Mouse (Mus musculus) MEL (cell line): ENCODE data around the gene 4921539E11Rik. TPM values are rescaled to one million over a fixed set of nuclear protein-coding genes. Genes with fewer than 3 reads are reported as not detected.

ENCODE experiments used
- DNase-seq: peaks from one replicate; pipeline ENCODE4 v3.0.0; 2011; ENCODE audit warnings: low read depth, low spot score
- H3K27ac ChIP-seq: 2 replicates; pipeline ENCODE4 v1.5.1; 2012; ENCODE audit warnings: low read depth, mild to moderate bottlenecking, control low read depth, low read length, moderate library complexity; ENCODE audit not compliant: control insufficient read depth
- H3K27me3 ChIP-seq, 2 experiments: fragments of 150-350 bp in 1 of 2; sonication (generic) in 1 of 2; 2 replicates each; pipeline ENCODE4 v1.6.1; 2012; ENCODE audit warnings: low read length in 2 of 2, mild to moderate bottlenecking in 2 of 2, improper control_type of control experiment in 1 of 2, moderate library complexity in 1 of 2; ENCODE audit not compliant: insufficient read depth in 2 of 2, control insufficient read depth in 1 of 2
- H3K36me3 ChIP-seq, 2 experiments: 2 replicates each; pipeline ENCODE4 v1.6.1; 2012 to 2014; ENCODE audit warnings: low read length in 2 of 2, improper control_type of control experiment in 1 of 2, inconsistent platforms in 1 of 2, mild to moderate bottlenecking in 1 of 2; ENCODE audit not compliant: insufficient read depth in 2 of 2, control insufficient read depth in 1 of 2
- H3K4me1 ChIP-seq, 2 experiments: fragments of 150-350 bp in 1 of 2; sonication (generic) in 1 of 2; 2 replicates each; pipeline ENCODE4 v1.6.1; 2012; ENCODE audit warnings: low read length in 2 of 2, improper control_type of control experiment in 1 of 2, mild to moderate bottlenecking in 1 of 2; ENCODE audit not compliant: insufficient read depth in 2 of 2, control insufficient read depth in 1 of 2
- H3K4me3 ChIP-seq, 2 experiments: fragments of 150-350 bp in 1 of 2; sonication (generic) in 1 of 2; 2 replicates each; pipeline ENCODE4 v1.5.1; 2012; ENCODE audit warnings: low read depth in 2 of 2, low read length in 2 of 2, mild to moderate bottlenecking in 2 of 2, moderate library complexity in 2 of 2, control low read depth in 1 of 2, improper control_type of control experiment in 1 of 2; ENCODE audit not compliant: control insufficient read depth in 1 of 2, insufficient read depth in 1 of 2
- H3K79me2 ChIP-seq: 2 replicates; pipeline ENCODE4 v1.6.1; 2012; ENCODE audit warnings: mild to moderate bottlenecking, low read length, moderate library complexity; ENCODE audit not compliant: control insufficient read depth, poor library complexity, insufficient read depth
- H3K9ac ChIP-seq: 2 replicates; pipeline ENCODE4 v1.6.1; 2012; ENCODE audit warnings: low read depth, mild to moderate bottlenecking, control low read depth, low read length, moderate library complexity; ENCODE audit not compliant: control insufficient read depth, poor library complexity, severe bottlenecking
- H3K9me3 ChIP-seq: fragments of 150-350 bp; sonication (generic); replicated peaks from 2 replicates; pipeline ENCODE4 v1.6.1; 2012; ENCODE audit warnings: mild to moderate bottlenecking, low read length, improper control_type of control experiment, moderate library complexity; ENCODE audit not compliant: insufficient read depth
- BHLHE40 ChIP-seq: IDR thresholded peaks from 2 replicates; pipeline ENCODE4 v1.6.1; 2012; ENCODE audit warnings: low read depth, mild to moderate bottlenecking, inconsistent platforms, low read length, improper control_type of control experiment, borderline replicate concordance
- CHD1 ChIP-seq: IDR thresholded peaks from 2 replicates; pipeline ENCODE4 v1.6.1; 2012; ENCODE audit warnings: low read depth, mild to moderate bottlenecking, inconsistent platforms, low read length, improper control_type of control experiment
- CHD2 ChIP-seq: IDR thresholded peaks from 2 replicates; pipeline ENCODE4 v1.6.1; 2011; ENCODE audit warnings: low read length, improper control_type of control experiment
- CTCF ChIP-seq, 3 experiments: IDR thresholded peaks in 2 of 3; conservative IDR thresholded peaks in 1 of 3; 2 replicates each; pipeline ENCODE4 v1.5.1; 2011 to 2012; ENCODE audit warnings: low read length in 3 of 3, low read depth in 2 of 3, mild to moderate bottlenecking in 2 of 3, improper control_type of control experiment in 1 of 3, inconsistent platforms in 1 of 3, mixed read lengths in 1 of 3, moderate library complexity in 1 of 3; ENCODE audit not compliant: control insufficient read depth in 1 of 3, insufficient read depth in 1 of 3, poor library complexity in 1 of 3, severe bottlenecking in 1 of 3
- EP300 ChIP-seq, 2 experiments: IDR thresholded peaks; 2 replicates each; pipeline ENCODE4 v1.6.1; 2011; ENCODE audit warnings: improper control_type of control experiment in 2 of 2, low read length in 2 of 2, low read depth in 1 of 2, mild to moderate bottlenecking in 1 of 2
- ETS1 ChIP-seq: IDR thresholded peaks from 2 replicates; pipeline ENCODE4 v1.6.1; 2012; ENCODE audit warnings: low read depth, mild to moderate bottlenecking, inconsistent platforms, low read length, improper control_type of control experiment, moderate library complexity
- GATA1 ChIP-seq: IDR thresholded peaks from 2 replicates; pipeline ENCODE4 v1.6.1; 2011; ENCODE audit warnings: low read depth, low read length, improper control_type of control experiment
- HCFC1 ChIP-seq: IDR thresholded peaks from 2 replicates; pipeline ENCODE4 v1.6.1; 2012; ENCODE audit warnings: low read depth, mild to moderate bottlenecking, inconsistent platforms, low read length, improper control_type of control experiment, moderate library complexity
- KAT2A ChIP-seq: conservative IDR thresholded peaks from 2 replicates; pipeline ENCODE4 v1.6.1; 2012; ENCODE audit warnings: low read depth, low read length, improper control_type of control experiment, inconsistent platforms
- MAX ChIP-seq: IDR thresholded peaks from 2 replicates; pipeline ENCODE4 v1.6.1; 2011; ENCODE audit warnings: low read length, improper control_type of control experiment
- MAZ ChIP-seq: IDR thresholded peaks from 2 replicates; pipeline ENCODE4 v1.6.1; 2012; ENCODE audit warnings: low read depth, mild to moderate bottlenecking, inconsistent platforms, low read length, improper control_type of control experiment
- MEF2A ChIP-seq: IDR thresholded peaks from 2 replicates; pipeline ENCODE4 v1.6.1; 2014; ENCODE audit warnings: low read depth, mild to moderate bottlenecking, inconsistent platforms, low read length, improper control_type of control experiment; ENCODE audit not compliant: poor library complexity, insufficient replicate concordance, severe bottlenecking; ENCODE audit errors: extremely low read depth
- MXI1 ChIP-seq: IDR thresholded peaks from 2 replicates; pipeline ENCODE4 v1.6.1; 2011; ENCODE audit warnings: mild to moderate bottlenecking, low read depth, low read length, improper control_type of control experiment
- POLR2A ChIP-seq, 2 experiments: IDR thresholded peaks; 2 replicates each; pipeline ENCODE4 v1.6.1; 2011 to 2012; ENCODE audit warnings: low read length in 2 of 2, mild to moderate bottlenecking in 2 of 2, control low read depth in 1 of 2, improper control_type of control experiment in 1 of 2, low read depth in 1 of 2, moderate library complexity in 1 of 2; ENCODE audit not compliant: control insufficient read depth in 1 of 2, insufficient read depth in 1 of 2, poor library complexity in 1 of 2
- POLR2AphosphoS2 ChIP-seq: IDR thresholded peaks from 2 replicates; pipeline ENCODE4 v1.6.1; 2011; ENCODE audit warnings: low read length, improper control_type of control experiment
- POLR2AphosphoS5 ChIP-seq: IDR thresholded peaks from 2 replicates; pipeline ENCODE4 v1.6.1; 2012; ENCODE audit warnings: low read depth, borderline replicate concordance, mild to moderate bottlenecking, inconsistent platforms, low read length, moderate library complexity, mixed read lengths
- RAD21 ChIP-seq: IDR thresholded peaks from 2 replicates; pipeline ENCODE4 v1.6.1; 2011; ENCODE audit warnings: mild to moderate bottlenecking, low read depth, low read length, improper control_type of control experiment
- RCOR1 ChIP-seq: IDR thresholded peaks from 2 replicates; pipeline ENCODE4 v1.6.1; 2012; ENCODE audit warnings: low read depth, mild to moderate bottlenecking, inconsistent platforms, low read length, improper control_type of control experiment
- SMC3 ChIP-seq: IDR thresholded peaks from 2 replicates; pipeline ENCODE4 v1.6.1; 2011; ENCODE audit warnings: low read depth, low read length, improper control_type of control experiment
- USF1 ChIP-seq: IDR thresholded peaks from 2 replicates; pipeline ENCODE4 v1.6.1; 2014; ENCODE audit warnings: low read depth, mild to moderate bottlenecking, inconsistent platforms, low read length, improper control_type of control experiment, moderate library complexity
- USF2 ChIP-seq, 2 experiments: IDR thresholded peaks; 2 replicates each; pipeline ENCODE4 v1.6.1; 2011 to 2012; ENCODE audit warnings: improper control_type of control experiment in 2 of 2, low read length in 2 of 2, borderline replicate concordance in 1 of 2, inconsistent platforms in 1 of 2, low read depth in 1 of 2, mild to moderate bottlenecking in 1 of 2; ENCODE audit not compliant: insufficient read depth in 1 of 2
- ZC3H11A ChIP-seq: IDR thresholded peaks from 2 replicates; pipeline ENCODE4 v1.6.1; 2012; ENCODE audit warnings: low read depth, mild to moderate bottlenecking, inconsistent platforms, low read length, improper control_type of control experiment
- ZKSCAN1 ChIP-seq: IDR thresholded peaks from 2 replicates; pipeline ENCODE4 v1.6.1; 2012; ENCODE audit warnings: low read depth, mild to moderate bottlenecking, inconsistent platforms, low read length, improper control_type of control experiment, moderate library complexity
- ZMIZ1 ChIP-seq: IDR thresholded peaks from 2 replicates; pipeline ENCODE4 v1.6.1; 2012; ENCODE audit warnings: low read depth, mild to moderate bottlenecking, inconsistent platforms, low read length, improper control_type of control experiment, moderate library complexity
- polyA plus RNA-seq, 2 experiments: library from polyadenylated mRNA; stranded (reverse) in 1 of 2; unstranded in 1 of 2; fragments of >175 nt in 1 of 2; fragments of >200 nt in 1 of 2; gene quantifications; 2 replicates each; pipeline versions ENCODE4 v1.2.1 to v1.2.4; 2012; ENCODE audit warnings: low replicate concordance in 2 of 2, low read depth in 1 of 2; ENCODE audit not compliant: insufficient read length in 2 of 2, insufficient read depth in 1 of 2, missing spikeins in 1 of 2
- total RNA-seq: library from RNA; depleted of rRNA; stranded (reverse); fragments of 300-350 nt; gene quantifications from 2 replicates; pipeline ENCODE4 v1.2.3, GENCODE M21; 2012; rRNA removed

The 4921539E11Rik gene
- total RNA-seq (not detected in 2 replicates), polyA plus RNA-seq (not detected)

- Histone ChIP-seq H3K4me3 (no peak within 1 kb of the TSS), H3K27ac (no peak within 1 kb of the TSS), H3K9me3 (no peaks in the 10 kb centered on the region), H3K27me3 (no peaks in the 10 kb centered on the region; a peak in 1 of 4 replicates), H3K36me3 (no peaks in the 10 kb centered on the region), H3K9ac (no peak within 1 kb of the TSS), H3K4me1 (no peaks in the 10 kb centered on the region), H3K79me2 (no peaks in the 10 kb centered on the region)
- DNase-seq, result no peak
- no peak for TF ChIP-seq EP300 (IDR thresholded peaks at IDR 0.05; ENCODE audit: low read depth in 1 of 2, low read length in 2 of 2)
- TF ChIP-seq POLR2AphosphoS2, result no peak
- no peak for TF ChIP-seq CHD2
- no peak for TF ChIP-seq ZC3H11A
- no peak for TF ChIP-seq ZMIZ1
- TF ChIP-seq USF2 (IDR thresholded peaks at IDR 0.05; ENCODE audit: borderline replicate concordance in 1 of 2, insufficient read depth in 1 of 2, low read depth in 1 of 2, low read length in 2 of 2), result no peak
- no peak for TF ChIP-seq ZKSCAN1
- no peak for TF ChIP-seq POLR2A (IDR thresholded peaks at IDR 0.05; ENCODE audit: control insufficient read depth in 1 of 2, insufficient read depth in 1 of 2, low read depth in 1 of 2, low read length in 2 of 2, poor library complexity in 1 of 2)
- no peak for TF ChIP-seq GATA1
- no peak for TF ChIP-seq MXI1
- TF ChIP-seq USF1, result no peak
- no peak for TF ChIP-seq CTCF (IDR thresholded peaks at IDR 0.05 in 2 of 3, conservative IDR thresholded peaks at IDR 0.05 in 1 of 3; ENCODE audit: control insufficient read depth in 1 of 3, insufficient read depth in 1 of 3, low read depth in 2 of 3, low read length in 3 of 3, poor library complexity in 1 of 3, severe bottlenecking in 1 of 3)
- no peak for TF ChIP-seq POLR2AphosphoS5
- TF ChIP-seq SMC3, result no peak
These were observed at the start of gene 4921539E11Rik for GRCm38 (mm10) chr4:103290763-103291162. Gene 4921539E11Rik (minus strand): TSS chr4:103290863.

GRCm38 (mm10) chr4:103335134-103335533, 44.5 kb upstream of the 4921539E11Rik start:
- Histone ChIP-seq H3K79me2 (no peaks in the 10 kb centered on the region), H3K36me3 (no peaks in the 10 kb centered on the region; a peak in 1 of 4 replicates), H3K9me3 (no peaks in the 10 kb centered on the region), H3K9ac (no peak overlapping the region), H3K27ac (no peak overlapping the region), H3K27me3 (no peaks in the 10 kb centered on the region), H3K4me3 (no peak overlapping the region), H3K4me1 (no peaks in the 10 kb centered on the region)
- TF ChIP-seq ZMIZ1, result no peak
- TF ChIP-seq ZC3H11A, result no peak
- no peak for TF ChIP-seq ETS1
- no peak for TF ChIP-seq CHD1
- TF ChIP-seq ZKSCAN1, result no peak
- no peak for TF ChIP-seq MAX
- no peak for TF ChIP-seq BHLHE40
- TF ChIP-seq RCOR1, result no peak
- no peak for TF ChIP-seq MEF2A
- TF ChIP-seq POLR2AphosphoS5, result no peak
- no peak for TF ChIP-seq HCFC1
- no peak for TF ChIP-seq RAD21
- TF ChIP-seq KAT2A, result no peak
- no peak for TF ChIP-seq POLR2AphosphoS2
- no peak for TF ChIP-seq MAZ
- no peak for DNase-seq
